Mouse (Mus musculus): ENCODE measurements around the gene Usf3.

Usf3 gene

GRCm38 (mm10) chr16:44238835-44239263, 65.8 kb downstream of the Usf3 start:
- peak; percentile 48 for DNase-seq (ENCODE audit: low spot score)

GRCm38 (mm10) chr16:44240406-44240805, 67.4 kb downstream of the Usf3 start:
- no peak for DNase-seq (ENCODE audit: low spot score)

GRCm38 (mm10) chr16:44242633-44243032, 69.6 kb downstream of the Usf3 start:
- DNase-seq (ENCODE audit: low spot score), result peak; percentile 76

GRCm38 (mm10) chr16:44243323-44243722, 70.3 kb downstream of the Usf3 start:
- DNase-seq (ENCODE audit: low spot score), result no peak

- DNase-seq (ENCODE audit: low spot score), result no peak
These were observed 76.9 kb downstream of the Usf3 start for GRCm38 (mm10) chr16:44249985-44250384.

GRCm38 (mm10) chr16:44252735-44253134, 79.7 kb downstream of the Usf3 start:
- DNase-seq (ENCODE audit: low spot score), result no peak

GRCm38 (mm10) chr16:44253797-44254634, 81.0 kb downstream of the Usf3 start:
- DNase-seq (ENCODE audit: low spot score), result no peak

- peak; percentile 63 for DNase-seq (ENCODE audit: low spot score)
These were observed 81.7 kb downstream of the Usf3 start for GRCm38 (mm10) chr16:44254698-44255097.

- DNase-seq (ENCODE audit: low spot score), result no peak
These were observed 84.4 kb downstream of the Usf3 start for GRCm38 (mm10) chr16:44257476-44257875.

GRCm38 (mm10) chr16:44264916-44265315, 91.9 kb downstream of the Usf3 start:
- no peak for DNase-seq (ENCODE audit: low spot score)

GRCm38 (mm10) chr16:44265562-44265961, 92.5 kb downstream of the Usf3 start:
- no peak for DNase-seq (ENCODE audit: low spot score)

- peak; percentile 67 for DNase-seq (ENCODE audit: low spot score)
These were observed 95.6 kb downstream of the Usf3 start for GRCm38 (mm10) chr16:44268541-44269215.

- DNase-seq (ENCODE audit: low spot score), result no peak
These were observed 96.5 kb downstream of the Usf3 start for GRCm38 (mm10) chr16:44269578-44269977.

- DNase-seq (ENCODE audit: low spot score), result no peak
These were observed 97.6 kb downstream of the Usf3 start for GRCm38 (mm10) chr16:44270606-44271005.

GRCm38 (mm10) chr16:44271371-44272038, 98.5 kb downstream of the Usf3 start:
- DNase-seq (ENCODE audit: low spot score), result no peak

All from layer of hippocampus, adult 11-12 months (tissue).